Mouse (Mus musculus): ENCODE measurements around the gene Rer1.

GRCm38 (mm10) chr4:155069191-155069590 lies 17.0 kb downstream of the Rer1 start:
- TF ChIP-seq POLR2A (IDR thresholded peaks at IDR 0.05; ENCODE audit: control insufficient read depth, extremely low read depth, insufficient read depth, low read length, poor library complexity) = no peak
- TF ChIP-seq CTCF (IDR thresholded peaks at IDR 0.05; ENCODE audit: borderline replicate concordance, control insufficient read depth, extremely low read depth, insufficient read depth, low read length, poor library complexity) = no peak

All from thymus, adult 2 months (tissue).